Mouse (Mus musculus): ENCODE measurements around the gene Dnm3. TPM values are rescaled to one million over a fixed set of nuclear protein-coding genes. Genes with fewer than 3 reads are reported as not detected.

The Dnm3 gene
- polyA plus RNA-seq, 1 experiment, result 0.43 TPM

GRCm38 (mm10) chr1:162081693-162082372, 396.0 kb downstream of the Dnm3 start:
- Histone ChIP-seq H3K4me3 (ENCODE audit: extremely low read depth, insufficient read depth, insufficient read length) (no peak overlapping the region), H3K4me1 (ENCODE audit: control insufficient read depth, insufficient read depth, insufficient read length) (no peaks in the 10 kb centered on the region), H3K27me3 (ENCODE audit: control insufficient read depth, insufficient read depth, low read length) (no peaks in the 10 kb centered on the region), H3K36me3 (ENCODE audit: control insufficient read depth, insufficient read depth, low read length) (no peaks in the 10 kb centered on the region), H3K27ac (ENCODE audit: insufficient read depth, low read length) (no peak overlapping the region)
- TF ChIP-seq POLR2A (IDR thresholded peaks at IDR 0.05; ENCODE audit: low read depth, low read length), result no peak
- TF ChIP-seq CTCF (IDR thresholded peaks at IDR 0.05; ENCODE audit: extremely low read depth, insufficient read depth, insufficient read length, insufficient replicate concordance), result no peak
- 92% methylated on average over 8 of the region's 8 CpGs for WGBS
- DNase-seq (ENCODE audit: low read depth in 1 of 2, low spot score in 2 of 2), result no peak

- H3K36me3 ChIP-seq (ENCODE audit: control insufficient read depth, insufficient read depth, low read length), result no peaks in the 10 kb centered on the region
- TF ChIP-seq POLR2A (IDR thresholded peaks at IDR 0.05; ENCODE audit: low read depth, low read length) (no peak), CTCF (IDR thresholded peaks at IDR 0.05; ENCODE audit: extremely low read depth, insufficient read depth, insufficient read length, insufficient replicate concordance) (no peak)
- H3K27me3 ChIP-seq (ENCODE audit: control insufficient read depth, insufficient read depth, low read length), result no peaks in the 10 kb centered on the region
- 65% methylated on average over 7 of the region's 7 CpGs for WGBS
- DNase-seq (ENCODE audit: low read depth in 1 of 2, low spot score in 2 of 2), result no peak
- H3K4me1 ChIP-seq (ENCODE audit: control insufficient read depth, insufficient read depth, insufficient read length), result no peaks in the 10 kb centered on the region
- H3K27ac ChIP-seq (ENCODE audit: insufficient read depth, low read length), result no peak overlapping the region
- H3K4me3 ChIP-seq (ENCODE audit: extremely low read depth, insufficient read depth, insufficient read length), result no peak overlapping the region
Observed at GRCm38 (mm10) chr1:162079989-162080388, 397.8 kb downstream of the Dnm3 start.

GRCm38 (mm10) chr1:162077454-162077853, 400.4 kb downstream of the Dnm3 start:
- 91% methylated on average over 6 of the region's 6 CpGs for WGBS
- H3K27me3 ChIP-seq (ENCODE audit: control insufficient read depth, insufficient read depth, low read length), result no peaks in the 10 kb centered on the region
- no peak overlapping the region for H3K27ac ChIP-seq (ENCODE audit: insufficient read depth, low read length)
- no peak for DNase-seq (ENCODE audit: low read depth in 1 of 2, low spot score in 2 of 2)
- no peaks in the 10 kb centered on the region for H3K4me1 ChIP-seq (ENCODE audit: control insufficient read depth, insufficient read depth, insufficient read length)
- no peaks in the 10 kb centered on the region for H3K36me3 ChIP-seq (ENCODE audit: control insufficient read depth, insufficient read depth, low read length)
- H3K4me3 ChIP-seq (ENCODE audit: extremely low read depth, insufficient read depth, insufficient read length), result no peak overlapping the region
- TF ChIP-seq CTCF (IDR thresholded peaks at IDR 0.05; ENCODE audit: extremely low read depth, insufficient read depth, insufficient read length, insufficient replicate concordance) (no peak), POLR2A (IDR thresholded peaks at IDR 0.05; ENCODE audit: low read depth, low read length) (no peak)

- Histone ChIP-seq H3K4me3 (ENCODE audit: extremely low read depth, insufficient read depth, insufficient read length) (no peak overlapping the region), H3K27ac (ENCODE audit: insufficient read depth, low read length) (no peak overlapping the region), H3K27me3 (ENCODE audit: control insufficient read depth, insufficient read depth, low read length) (no peaks in the 10 kb centered on the region), H3K4me1 (ENCODE audit: control insufficient read depth, insufficient read depth, insufficient read length) (no peaks in the 10 kb centered on the region), H3K36me3 (ENCODE audit: control insufficient read depth, insufficient read depth, low read length) (no peaks in the 10 kb centered on the region)
- WGBS, result 69% methylated on average over 10 of the region's 10 CpGs
- DNase-seq (ENCODE audit: low read depth in 1 of 2, low spot score in 2 of 2), result no peak
- TF ChIP-seq POLR2A (IDR thresholded peaks at IDR 0.05; ENCODE audit: low read depth, low read length), result no peak
- TF ChIP-seq CTCF (IDR thresholded peaks at IDR 0.05; ENCODE audit: extremely low read depth, insufficient read depth, insufficient read length, insufficient replicate concordance), result no peak
Observed at GRCm38 (mm10) chr1:162076581-162077001, 401.2 kb downstream of the Dnm3 start.

DNA sequence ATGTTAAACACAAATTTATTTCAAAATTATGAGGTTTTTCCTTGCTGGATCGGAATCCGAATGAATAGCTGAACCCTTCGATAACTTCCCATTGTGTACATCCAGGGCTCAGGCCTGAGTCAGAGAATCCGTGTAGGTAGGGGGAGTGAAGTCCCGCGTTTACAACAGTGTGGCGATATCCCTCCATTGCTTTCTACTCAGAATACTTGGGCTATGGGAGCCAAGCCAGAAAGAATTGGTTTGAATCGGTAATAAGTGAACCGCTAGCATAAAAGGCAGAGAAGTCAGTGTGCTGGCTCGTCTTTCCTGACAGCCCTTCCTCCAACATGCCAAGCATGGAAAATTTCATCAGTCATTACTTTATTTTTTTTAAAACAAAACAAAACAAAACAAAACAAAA, 402.0 kb downstream of the Dnm3 start:
- TF ChIP-seq CTCF (IDR thresholded peaks at IDR 0.05; ENCODE audit: extremely low read depth, insufficient read depth, insufficient read length, insufficient replicate concordance), result no peak
- no peak for TF ChIP-seq POLR2A (IDR thresholded peaks at IDR 0.05; ENCODE audit: low read depth, low read length)
- no peak for DNase-seq (ENCODE audit: low read depth in 1 of 2, low spot score in 2 of 2)
- no peaks in the 10 kb centered on the region for H3K4me1 ChIP-seq (ENCODE audit: control insufficient read depth, insufficient read depth, insufficient read length)
- no peaks in the 10 kb centered on the region for H3K27me3 ChIP-seq (ENCODE audit: control insufficient read depth, insufficient read depth, low read length)
- H3K4me3 ChIP-seq (ENCODE audit: extremely low read depth, insufficient read depth, insufficient read length), result no peak overlapping the region
- no peaks in the 10 kb centered on the region for H3K36me3 ChIP-seq (ENCODE audit: control insufficient read depth, insufficient read depth, low read length)
- no peak overlapping the region for H3K27ac ChIP-seq (ENCODE audit: insufficient read depth, low read length)
- WGBS, result 95% methylated on average over 10 of the region's 10 CpGs

DNA sequence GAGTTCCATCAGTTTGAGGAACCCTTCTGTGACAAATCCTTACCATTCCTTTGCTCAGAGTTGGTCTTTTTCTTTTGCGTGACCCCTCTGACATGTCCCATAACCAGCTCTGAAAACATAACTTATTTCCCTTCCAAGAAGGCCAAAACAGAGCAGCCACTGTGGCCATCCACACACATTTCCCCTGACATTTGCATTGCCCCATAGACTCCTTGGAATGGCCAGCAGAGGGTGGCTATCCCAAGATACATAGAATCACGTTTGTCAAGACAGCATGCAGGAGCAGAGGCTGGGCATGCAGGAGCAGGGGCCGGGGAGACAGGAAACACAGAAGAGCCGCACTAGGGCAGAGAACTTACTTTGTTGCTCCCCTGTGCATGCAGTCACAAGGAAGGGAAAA, 402.4 kb downstream of the Dnm3 start:
- Histone ChIP-seq H3K4me3 (ENCODE audit: extremely low read depth, insufficient read depth, insufficient read length) (no peak overlapping the region), H3K36me3 (ENCODE audit: control insufficient read depth, insufficient read depth, low read length) (no peaks in the 10 kb centered on the region), H3K27me3 (ENCODE audit: control insufficient read depth, insufficient read depth, low read length) (no peaks in the 10 kb centered on the region), H3K4me1 (ENCODE audit: control insufficient read depth, insufficient read depth, insufficient read length) (no peaks in the 10 kb centered on the region), H3K27ac (ENCODE audit: insufficient read depth, low read length) (no peak overlapping the region)
- DNase-seq (ENCODE audit: low read depth in 1 of 2, low spot score in 2 of 2), result no peak
- 85% methylated on average over 4 of the region's 4 CpGs for WGBS
- TF ChIP-seq CTCF (IDR thresholded peaks at IDR 0.05; ENCODE audit: extremely low read depth, insufficient read depth, insufficient read length, insufficient replicate concordance) (no peak), POLR2A (IDR thresholded peaks at IDR 0.05; ENCODE audit: low read depth, low read length) (no peak)

GRCm38 (mm10) chr1:162074626-162075410, 403.0 kb downstream of the Dnm3 start:
- 88% methylated on average over 17 of the region's 17 CpGs for WGBS
- Histone ChIP-seq H3K4me1 (ENCODE audit: control insufficient read depth, insufficient read depth, insufficient read length) (no peaks in the 10 kb centered on the region), H3K27me3 (ENCODE audit: control insufficient read depth, insufficient read depth, low read length) (no peaks in the 10 kb centered on the region), H3K36me3 (ENCODE audit: control insufficient read depth, insufficient read depth, low read length) (no peaks in the 10 kb centered on the region), H3K27ac (ENCODE audit: insufficient read depth, low read length) (no peak overlapping the region), H3K4me3 (ENCODE audit: extremely low read depth, insufficient read depth, insufficient read length) (no peak overlapping the region)
- DNase-seq (ENCODE audit: low read depth in 1 of 2, low spot score in 2 of 2), result no peak
- TF ChIP-seq CTCF (IDR thresholded peaks at IDR 0.05; ENCODE audit: extremely low read depth, insufficient read depth, insufficient read length, insufficient replicate concordance) (no peak), POLR2A (IDR thresholded peaks at IDR 0.05; ENCODE audit: low read depth, low read length) (no peak)
